Comparison of ENCODE assay signal across 7 mouse cellular contexts in the genomic region with DNA sequence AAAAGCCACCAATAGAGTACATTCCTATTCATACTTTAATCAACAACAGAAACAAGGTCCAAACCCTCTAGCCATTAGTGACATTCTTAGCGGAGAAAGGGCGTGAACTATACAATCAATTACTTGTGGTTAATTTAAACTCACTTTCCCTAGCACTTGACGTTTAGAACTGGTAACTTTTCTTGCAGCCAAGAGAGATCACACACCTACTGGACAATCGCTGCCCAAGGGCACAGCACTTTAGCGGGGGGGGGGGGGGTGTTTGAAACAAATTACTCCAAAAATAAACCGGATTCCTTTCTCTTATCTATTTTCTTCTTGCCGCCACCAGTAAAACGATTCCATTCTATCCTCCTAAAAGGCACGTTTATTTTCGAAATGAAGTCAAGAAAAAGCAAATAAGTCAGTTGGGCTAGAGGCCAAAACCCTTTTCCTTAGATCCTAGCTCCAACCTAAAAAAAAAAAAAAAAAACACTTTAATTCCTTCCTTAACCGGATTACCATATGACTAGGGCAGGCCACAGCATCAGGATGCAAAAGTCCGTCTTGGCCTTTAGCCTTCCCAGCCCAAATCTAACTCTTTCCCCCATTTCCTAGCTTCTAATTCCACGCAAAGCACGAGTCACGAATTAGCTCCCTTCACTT. TPM values are rescaled to one million over a fixed set of nuclear protein-coding genes. Genes with fewer than 3 reads are reported as not detected.
DNase-seq lines count a peak whose midpoint lies in the region; ATAC-seq and TF ChIP-seq lines count a peak whose summit lies in the region.

No protein-coding gene starts in this region.

- peak overlapping the region; percentile 58 for H3K9ac ChIP-seq in lung, postnatal 0 days (replicated peaks; ENCODE audit: low read depth)
- H3K9ac ChIP-seq in embryonic facial prominence, embryonic 13.5 days, result peak overlapping the region; percentile 91
- peak overlapping the region; percentile 91; the same call in 1 of the 2 replicates for H3K9ac ChIP-seq in stomach, embryonic 15.5 days

- no peaks in the 10 kb centered on the region for H3K9me3 ChIP-seq in lung, postnatal 0 days (ENCODE audit: low read length)
- H3K9me3 ChIP-seq in embryonic facial prominence, embryonic 13.5 days, result no peaks in the 10 kb centered on the region
- no peaks in the 10 kb centered on the region for H3K9me3 ChIP-seq in limb, embryonic 10.5 days (replicated peaks)
- H3K9me3 ChIP-seq in stomach, embryonic 15.5 days, result no peaks in the 10 kb centered on the region

- peak overlapping the region; percentile 94 for H3K27ac ChIP-seq in lung, postnatal 0 days (ENCODE audit: low read length)
- H3K27ac ChIP-seq in embryonic facial prominence, embryonic 13.5 days, result peak overlapping the region; percentile 98
- H3K27ac ChIP-seq in limb, embryonic 10.5 days, result peak overlapping the region; percentile 96
- peak overlapping the region; percentile 99; the same call in 1 of the 2 replicates for H3K27ac ChIP-seq in stomach, embryonic 15.5 days

- no peaks in the 10 kb centered on the region for H3K36me3 ChIP-seq in lung, postnatal 0 days (ENCODE audit: insufficient read depth, low read length)
- H3K36me3 ChIP-seq in embryonic facial prominence, embryonic 13.5 days, result no peaks in the 10 kb centered on the region
- no peaks in the 10 kb centered on the region for H3K36me3 ChIP-seq in limb, embryonic 10.5 days
- no peaks in the 10 kb centered on the region for H3K36me3 ChIP-seq in stomach, embryonic 15.5 days

- H3K27me3 ChIP-seq in lung, postnatal 0 days (replicated peaks; ENCODE audit: insufficient read depth, low read length), result no peaks in the 10 kb centered on the region
- H3K27me3 ChIP-seq in embryonic facial prominence, embryonic 13.5 days, result no peaks in the 10 kb centered on the region
- peaks cover 3% of the 10 kb centered on the region; the same call in 1 of the 2 replicates for H3K27me3 ChIP-seq in limb, embryonic 10.5 days (ENCODE audit: low read depth, poor library complexity, severe bottlenecking)
- H3K27me3 ChIP-seq in stomach, embryonic 15.5 days (replicated peaks), result no peaks in the 10 kb centered on the region

- TF ChIP-seq CTCF in lung, postnatal 0 days (IDR thresholded peaks at IDR 0.05), result no peak

- H3K4me2 ChIP-seq in lung, postnatal 0 days (replicated peaks; ENCODE audit: low read depth, low read length), result peak overlapping the region; percentile 85
- peak overlapping the region; percentile 76 for H3K4me2 ChIP-seq in embryonic facial prominence, embryonic 13.5 days
- H3K4me2 ChIP-seq in stomach, embryonic 15.5 days, result peak overlapping the region; percentile 87

- TF ChIP-seq EP300 in lung, postnatal 0 days (IDR thresholded peaks at IDR 0.05), result no peak

- DNase-seq in lung, postnatal 0 days (ENCODE audit: low spot score), result no peak
- no peak for DNase-seq in lung, postnatal 14 days
- no peak for DNase-seq in limb, embryonic 10.5 days (ENCODE audit: low spot score)
- no peak for DNase-seq in adrenal gland, postnatal 14 days
- no peak for DNase-seq in right cerebral cortex, adult 2 months (ENCODE audit: low spot score in 2 of 2)

- ATAC-seq in lung, postnatal 0 days, result no peak
- no peak for ATAC-seq in embryonic facial prominence, embryonic 13.5 days (ENCODE audit: insufficient number of reproducible peaks, insufficient read depth, low FRiP score, low TSS enrichment, low read depth)
- ATAC-seq in stomach, embryonic 15.5 days (ENCODE audit: insufficient read depth, low FRiP score, low read depth), result no peak

- peaks cover 12% of the 10 kb centered on the region; the same call in 1 of the 2 replicates for H3K4me1 ChIP-seq in lung, postnatal 0 days (ENCODE audit: insufficient read depth, low read depth, low read length)
- peaks cover 20% of the 10 kb centered on the region for H3K4me1 ChIP-seq in embryonic facial prominence, embryonic 13.5 days
- H3K4me1 ChIP-seq in limb, embryonic 10.5 days, result peaks cover 34% of the 10 kb centered on the region
- peaks cover 6% of the 10 kb centered on the region; the same call in 1 of the 2 replicates for H3K4me1 ChIP-seq in stomach, embryonic 15.5 days

- WGBS in lung, postnatal 0 days, result 2% methylated on average over 15 of the region's 15 CpGs
- under 1% methylated on average over 15 of the region's 15 CpGs for WGBS in embryonic facial prominence, embryonic 13.5 days
- WGBS in limb, embryonic 10.5 days, result under 1% methylated on average over 15 of the region's 15 CpGs
- 1% methylated on average over 15 of the region's 15 CpGs for WGBS in stomach, embryonic 15.5 days

- H3K4me3 ChIP-seq in lung, postnatal 0 days (ENCODE audit: low read depth, low read length), result peak overlapping the region; percentile 73
- peak overlapping the region; percentile 83 for H3K4me3 ChIP-seq in embryonic facial prominence, embryonic 13.5 days
- H3K4me3 ChIP-seq in limb, embryonic 10.5 days, result peak overlapping the region; percentile 77
- peak overlapping the region; percentile 70 for H3K4me3 ChIP-seq in stomach, embryonic 15.5 days (replicated peaks)

RNA-seq across cellular contexts. Expression of gene 1190002N15Rik, which starts 1.5 kb away (rescaled TPM):
- polyA plus RNA-seq in lung, postnatal 0 days (2015; fragmentation: Nextera tagmentation; extraction: Ambion mirVana), result 23.7 and 34.1 TPM in 2 replicates
- 14.2 and 21.9 TPM in 2 replicates for polyA plus RNA-seq in embryonic facial prominence, embryonic 13.5 days (2015; fragmentation: Nextera tagmentation; extraction: Ambion mirVana)
- polyA plus RNA-seq in limb, embryonic 10.5 days (2016; fragmentation: Nextera tagmentation; extraction: Ambion mirVana), result 5.8 and 6.6 TPM in 2 replicates
- 23.0 and 24.5 TPM in 2 replicates for polyA plus RNA-seq in stomach, embryonic 15.5 days (2015; fragmentation: Nextera tagmentation; extraction: Ambion mirVana)
- total RNA-seq in adrenal gland, postnatal 14 days (2021), result 19.8 and 24.6 TPM in 2 replicates
